Mouse (Mus musculus) bone marrow, adult 2 months (tissue): Measurements from ENCODE around the gene Itgb3. TPM values are rescaled to one million over a fixed set of nuclear protein-coding genes. Genes with fewer than 3 reads are reported as not detected.

ENCODE experiments used
- H3K27ac ChIP-seq: fragments of 200-500 bp; 2 replicates; pipeline ENCODE4 v1.5.1; 2012; ENCODE audit warnings: low read depth, mild to moderate bottlenecking, control low read depth, inconsistent platforms, low read length; ENCODE audit not compliant: control insufficient read depth, poor library complexity, insufficient read depth
- H3K4me1 ChIP-seq: fragments of 200-500 bp; 2 replicates; pipeline ENCODE4 v1.6.1; 2011; ENCODE audit warnings: low read length; ENCODE audit not compliant: control insufficient read depth, insufficient read depth
- H3K4me3 ChIP-seq: fragments of 200-500 bp; replicated peaks from 2 replicates; pipeline ENCODE3; 2011; ENCODE audit warnings: mild to moderate bottlenecking, low read depth, low read length, control low read depth; ENCODE audit not compliant: control insufficient read depth
- CTCF ChIP-seq: fragments of 200-500 bp; IDR thresholded peaks from 2 replicates; pipeline ENCODE4 v1.5.1; 2011; ENCODE audit warnings: low read length, control low read depth; ENCODE audit not compliant: control insufficient read depth, insufficient read depth
- POLR2A ChIP-seq: fragments of 200-500 bp; IDR thresholded peaks from 2 replicates; pipeline ENCODE4 v1.6.1; 2011; ENCODE audit warnings: low read depth, mild to moderate bottlenecking, control low read depth, low read length, borderline replicate concordance; ENCODE audit not compliant: control insufficient read depth
- WGBS: fragments of 180-500 bp; shearing (Covaris S2); methylation state at CpG from one replicate; pipeline ENCODE4 v1.1.7; 2018; 5-methylcytosine and 5-hydroxymethylcytosine counted together
- polyA plus RNA-seq: library from polyadenylated mRNA; stranded (reverse); fragments of >200 nt; gene quantifications from 2 replicates; pipeline ENCODE4 v1.2.4, GENCODE M21; 2011; ENCODE audit warnings: low replicate concordance; ENCODE audit not compliant: missing spikeins, insufficient read depth, insufficient read length

Gene Itgb3
- polyA plus RNA-seq, 1 experiment: 141 TPM

DNA sequence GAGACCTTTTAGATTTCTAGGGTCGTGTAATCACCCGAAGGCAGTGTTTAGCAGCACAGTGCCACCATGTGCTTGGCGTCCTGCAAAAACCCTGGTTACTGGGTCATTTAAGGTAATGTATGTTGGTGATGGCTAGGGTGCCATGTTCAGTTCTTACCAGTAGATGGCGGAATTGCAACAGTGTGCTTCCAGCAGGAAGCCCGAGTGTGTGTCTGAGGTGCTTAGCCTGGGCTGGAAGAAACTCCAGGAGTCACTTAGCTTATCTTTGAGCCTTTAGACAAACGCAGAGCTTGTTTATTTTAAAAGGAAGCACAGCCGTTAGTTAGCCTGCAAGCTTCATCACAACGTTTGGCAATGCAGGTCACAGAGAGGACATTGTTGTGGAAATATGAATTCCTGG lies 17.7 kb upstream of the Itgb3 start:
- WGBS: 0% methylated on average over 8 of the region's 8 CpGs

DNA sequence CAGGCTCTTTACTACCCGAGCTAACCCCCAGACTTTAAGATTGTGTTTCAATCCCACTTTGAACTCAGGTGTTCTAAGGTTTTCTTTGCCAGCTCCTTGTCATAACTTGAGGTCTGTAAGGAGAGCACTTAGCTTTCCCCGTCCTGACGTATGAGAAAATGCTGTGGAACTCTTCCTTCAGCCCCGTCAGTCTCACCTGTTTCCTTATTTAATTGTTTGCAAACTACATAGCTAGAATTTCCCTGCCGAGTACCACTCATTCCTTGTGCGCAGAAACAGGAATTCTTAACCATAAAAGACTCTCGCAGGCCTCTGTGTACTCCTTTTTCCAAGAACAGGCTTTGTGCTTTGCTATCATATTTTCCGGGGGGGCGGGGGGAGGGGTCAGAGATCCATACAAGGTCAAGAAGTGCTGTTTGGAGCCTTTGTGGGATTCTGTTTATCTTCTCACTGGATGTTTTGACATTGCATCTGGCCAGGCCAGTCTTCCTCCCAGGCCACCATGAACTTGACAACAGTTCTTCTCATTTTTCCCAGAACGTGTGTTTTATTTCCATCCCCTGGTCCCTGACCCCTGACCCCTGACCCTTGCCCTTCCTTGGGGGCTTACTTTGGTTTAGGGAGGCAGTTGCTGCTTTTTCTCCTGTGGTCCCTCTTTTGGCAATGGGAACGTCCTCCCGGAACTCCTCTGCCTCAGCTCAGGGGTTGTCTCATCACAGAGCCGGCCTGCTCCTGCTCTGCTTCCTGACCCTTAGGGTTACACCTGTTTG lies 15.5 kb upstream of the Itgb3 start:
- Histone ChIP-seq H3K4me1 (no peaks in the 10 kb centered on the region; the same call in 1 of the 2 replicates), H3K4me3 (no peak overlapping the region), H3K27ac (no peak overlapping the region; the same call in 1 of the 2 replicates)
- TF ChIP-seq POLR2A (no peak), CTCF (no peak)
- 81% methylated on average over 13 of the region's 13 CpGs for WGBS

More for the DNA sequence above, 17.7 kb upstream of the Itgb3 start:
- Histone ChIP-seq H3K4me1 (no peaks in the 10 kb centered on the region), H3K27ac (no peak overlapping the region), H3K4me3 (no peak overlapping the region)
- TF ChIP-seq POLR2A (no peak), CTCF (peak; percentile 94)

DNA sequence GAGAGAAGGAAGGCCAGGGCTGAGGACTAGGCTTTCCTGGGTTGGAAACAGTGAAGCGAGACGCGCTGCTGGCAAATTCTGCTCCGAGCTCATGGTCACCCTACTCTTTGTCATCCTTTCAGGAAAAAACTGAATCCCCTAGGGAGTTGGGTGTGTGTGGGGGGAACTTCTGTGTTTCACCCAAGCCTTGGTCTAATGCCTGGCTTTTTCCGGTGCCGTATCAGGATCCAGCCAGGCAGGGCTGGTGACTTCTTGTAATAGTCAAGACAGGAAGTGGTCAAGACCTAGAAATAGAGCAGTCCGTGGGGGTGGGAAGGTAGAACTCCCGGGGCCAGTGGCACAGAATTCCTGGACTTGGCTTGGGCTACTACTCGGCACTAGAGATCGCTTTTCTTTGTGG lies 11.4 kb upstream of the Itgb3 start:
- WGBS: 11% methylated on average over 10 of the region's 10 CpGs
- no peak for TF ChIP-seq CTCF
- TF ChIP-seq POLR2A: no peak
- H3K4me3 ChIP-seq: no peak overlapping the region
- H3K4me1 ChIP-seq: no peaks in the 10 kb centered on the region; the same call in 1 of the 2 replicates
- no peak overlapping the region for H3K27ac ChIP-seq

DNA sequence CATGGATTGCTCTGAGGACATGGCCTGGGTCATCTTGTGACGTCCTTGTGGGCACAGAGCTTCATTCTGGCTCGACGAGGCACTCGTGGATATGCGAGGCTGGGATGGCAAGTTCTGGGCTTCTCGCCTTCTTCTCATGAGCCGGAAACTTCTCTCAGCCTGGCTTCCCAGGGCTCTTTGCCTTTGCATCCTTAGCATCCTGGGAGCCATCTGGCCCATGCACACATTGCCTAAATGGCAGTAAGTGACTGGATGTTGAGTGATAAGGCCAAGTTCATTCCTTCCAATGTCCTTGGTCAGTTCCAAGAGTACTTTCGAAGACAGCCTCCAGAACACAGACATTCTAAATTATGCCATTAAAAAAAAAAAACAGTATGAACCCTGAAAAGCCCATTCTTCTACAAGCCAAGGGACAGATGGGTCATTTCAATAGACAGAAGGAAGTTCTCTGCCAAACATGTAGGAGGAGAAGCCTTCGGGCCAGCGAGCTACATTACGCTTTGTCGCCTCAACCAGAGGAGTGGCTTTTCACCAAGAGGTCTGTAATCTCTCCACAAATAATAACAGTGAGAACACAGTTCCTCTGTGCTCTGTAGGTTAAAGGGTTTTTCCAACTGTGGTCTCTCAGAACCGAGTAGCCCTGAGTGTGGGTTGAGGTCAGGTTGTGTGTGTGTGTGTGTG lies 8.4 kb upstream of the Itgb3 start:
- TF ChIP-seq CTCF (no peak), POLR2A (no peak)
- H3K4me1 ChIP-seq: no peaks in the 10 kb centered on the region; the same call in 1 of the 2 replicates
- no peak overlapping the region for H3K4me3 ChIP-seq
- H3K27ac ChIP-seq: no peak overlapping the region
- 66% methylated on average over 13 of the region's 13 CpGs for WGBS

DNA sequence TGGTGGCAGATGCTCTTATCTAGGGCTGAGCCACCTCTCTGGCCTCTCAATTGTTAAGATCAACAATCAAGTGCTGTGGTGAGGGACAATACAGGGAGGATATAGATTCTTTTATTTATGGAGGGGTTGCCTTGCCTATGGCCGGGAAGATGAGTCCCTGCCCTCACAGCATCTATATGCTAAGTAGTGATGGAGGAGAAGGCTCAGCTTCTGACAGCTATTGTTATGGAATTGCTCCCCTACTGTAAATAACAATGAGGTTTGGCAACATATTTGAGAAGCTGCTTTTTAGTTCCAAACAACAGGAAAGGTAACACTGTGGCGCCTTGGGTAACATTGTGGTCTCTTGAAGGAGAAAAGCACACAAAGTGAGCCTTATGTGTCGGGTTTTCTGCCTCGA lies 7.1 kb upstream of the Itgb3 start:
- TF ChIP-seq POLR2A: no peak
- TF ChIP-seq CTCF: no peak
- Histone ChIP-seq H3K4me1 (no peaks in the 10 kb centered on the region; the same call in 1 of the 2 replicates), H3K4me3 (no peak overlapping the region), H3K27ac (no peak overlapping the region)
- 65% methylated on average over 4 of the region's 4 CpGs for WGBS

DNA sequence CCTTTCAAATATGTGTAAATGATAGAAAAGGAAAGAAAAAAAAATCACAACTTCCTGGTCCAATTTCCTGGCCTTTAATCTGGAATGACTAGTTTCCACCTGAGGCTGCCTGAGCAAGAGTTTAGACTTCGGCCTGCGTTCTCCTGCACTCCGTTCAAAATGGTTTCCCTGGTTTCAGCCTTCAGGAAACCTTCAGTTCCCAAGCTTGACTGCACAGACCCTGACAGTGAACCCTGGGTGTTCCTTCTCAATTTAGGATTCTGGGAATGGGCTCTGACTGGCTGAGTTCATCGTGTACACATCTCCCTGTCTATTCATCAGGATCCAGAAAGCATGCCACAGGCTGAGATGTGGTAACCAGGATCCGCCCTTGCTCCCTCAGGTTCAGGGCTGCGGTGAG lies 3.6 kb upstream of the Itgb3 start:
- no peak overlapping the region for H3K27ac ChIP-seq
- no peaks in the 10 kb centered on the region; the same call in 1 of the 2 replicates for H3K4me1 ChIP-seq
- no peak overlapping the region for H3K4me3 ChIP-seq
- WGBS: 78% methylated on average over 6 of the region's 6 CpGs
- no peak for TF ChIP-seq POLR2A
- TF ChIP-seq CTCF: no peak

DNA sequence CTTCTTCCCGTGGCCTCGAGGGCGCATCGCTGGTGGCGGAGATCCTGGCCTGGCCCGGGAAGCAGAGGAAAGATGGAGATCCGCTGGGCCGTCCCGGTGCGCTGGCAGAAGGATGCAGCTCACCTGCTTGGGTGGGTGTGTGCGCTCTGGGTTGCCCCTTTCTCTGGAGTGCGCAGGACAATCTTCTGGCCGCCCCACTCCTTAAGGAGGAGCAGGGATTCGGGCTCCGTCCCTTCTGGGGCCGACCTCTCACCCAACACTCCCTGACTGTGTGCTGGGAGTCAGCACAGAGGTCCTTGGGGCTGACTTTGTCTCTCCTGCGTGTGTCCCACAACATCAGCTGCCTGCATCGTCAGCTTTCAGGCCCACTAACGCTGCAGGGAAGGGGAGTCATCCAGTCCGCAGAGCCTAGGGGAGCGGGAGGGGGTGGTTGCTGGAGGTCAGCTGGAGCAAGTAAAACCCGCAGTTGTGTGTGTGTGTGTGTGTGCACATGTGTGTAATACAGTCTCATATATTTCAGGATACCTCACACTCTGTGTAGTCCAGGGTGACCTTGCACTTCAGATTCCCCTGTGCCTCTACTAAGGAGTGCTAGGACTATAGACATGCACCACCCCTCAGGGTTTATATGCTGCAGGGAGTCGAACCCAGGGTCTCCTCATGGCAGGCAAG lies 585 bp downstream of the Itgb3 start:
- Histone ChIP-seq H3K4me1 (peaks cover 7% of the 10 kb centered on the region), H3K4me3 (peak overlapping the region; percentile 81), H3K27ac (peak overlapping the region; percentile 85)
- TF ChIP-seq CTCF (no peak), POLR2A (peak; percentile 10; the same call in 1 of the 2 replicates)
- WGBS: 5% methylated on average over 23 of the region's 23 CpGs
